Mouse (Mus musculus): ENCODE data around the gene Faiml. TPM values are rescaled to one million over a fixed set of nuclear protein-coding genes. Genes with fewer than 3 reads are reported as not detected.

Gene Faiml
- not detected in 2 replicates for polyA plus RNA-seq (2015; fragmentation: Nextera tagmentation; extraction: Ambion mirVana)

- H3K4me2 ChIP-seq = no peak within 1 kb of the TSS
- no peak within 1 kb of the TSS for H3K9ac ChIP-seq
- no peak within 1 kb of the TSS for H3K4me3 ChIP-seq
- H3K36me3 ChIP-seq = no peaks in the 10 kb centered on the region
- H3K9me3 ChIP-seq = no peaks in the 10 kb centered on the region
- WGBS = 89% methylated on average over 14 of the region's 14 CpGs
- ATAC-seq (ENCODE audit: low FRiP score, low read depth) = no peak
- H3K27me3 ChIP-seq = no peaks in the 10 kb centered on the region
- H3K4me1 ChIP-seq (replicated peaks) = no peaks in the 10 kb centered on the region
- H3K27ac ChIP-seq (replicated peaks) = no peak within 1 kb of the TSS
Measured at GRCm38 (mm10) chr9:99237139-99237538, at the start of gene Faiml. Gene Faiml (minus strand): TSS chr9:99237239.

GRCm38 (mm10) chr9:99258891-99259290 lies 21.9 kb upstream of the Faiml start:
- no peaks in the 10 kb centered on the region for H3K9me3 ChIP-seq
- no peak overlapping the region for H3K27ac ChIP-seq (replicated peaks)
- H3K4me1 ChIP-seq (replicated peaks) = no peaks in the 10 kb centered on the region
- no peaks in the 10 kb centered on the region for H3K27me3 ChIP-seq
- ATAC-seq (ENCODE audit: low FRiP score, low read depth) = no peak
- peaks cover 50% of the 10 kb centered on the region for H3K36me3 ChIP-seq
- no peak overlapping the region for H3K4me2 ChIP-seq
- no peak overlapping the region for H3K4me3 ChIP-seq
- no peak overlapping the region for H3K9ac ChIP-seq
- 82% methylated on average over 5 of the region's 5 CpGs for WGBS

GRCm38 (mm10) chr9:99256821-99257220 lies 19.8 kb upstream of the Faiml start:
- H3K36me3 ChIP-seq = peaks cover 41% of the 10 kb centered on the region
- H3K4me3 ChIP-seq = no peak overlapping the region
- no peak overlapping the region for H3K27ac ChIP-seq (replicated peaks)
- no peaks in the 10 kb centered on the region for H3K27me3 ChIP-seq
- H3K4me1 ChIP-seq (replicated peaks) = no peaks in the 10 kb centered on the region
- ATAC-seq (ENCODE audit: low FRiP score, low read depth) = no peak
- no peak overlapping the region for H3K4me2 ChIP-seq
- H3K9me3 ChIP-seq = no peaks in the 10 kb centered on the region
- no peak overlapping the region for H3K9ac ChIP-seq
- 93% methylated on average over 3 of the region's 3 CpGs for WGBS

GRCm38 (mm10) chr9:99256206-99256605 lies 19.2 kb upstream of the Faiml start:
- H3K36me3 ChIP-seq = peaks cover 41% of the 10 kb centered on the region
- H3K9me3 ChIP-seq = no peaks in the 10 kb centered on the region
- no peak overlapping the region for H3K4me2 ChIP-seq
- no peaks in the 10 kb centered on the region for H3K4me1 ChIP-seq (replicated peaks)
- no peak overlapping the region for H3K9ac ChIP-seq
- H3K4me3 ChIP-seq = no peak overlapping the region
- WGBS = 93% methylated on average over 1 of the region's 1 CpGs
- H3K27ac ChIP-seq (replicated peaks) = no peak overlapping the region
- H3K27me3 ChIP-seq = no peaks in the 10 kb centered on the region
- no peak for ATAC-seq (ENCODE audit: low FRiP score, low read depth)

GRCm38 (mm10) chr9:99253861-99254260 lies 16.8 kb upstream of the Faiml start:
- H3K27me3 ChIP-seq = no peaks in the 10 kb centered on the region
- H3K27ac ChIP-seq (replicated peaks) = no peak overlapping the region
- H3K4me3 ChIP-seq = no peak overlapping the region
- no peaks in the 10 kb centered on the region for H3K4me1 ChIP-seq (replicated peaks)
- WGBS = 92% methylated on average over 10 of the region's 10 CpGs
- H3K4me2 ChIP-seq = no peak overlapping the region
- H3K36me3 ChIP-seq = peaks cover 35% of the 10 kb centered on the region
- no peak overlapping the region for H3K9ac ChIP-seq
- no peak for ATAC-seq (ENCODE audit: low FRiP score, low read depth)
- H3K9me3 ChIP-seq = no peaks in the 10 kb centered on the region

GRCm38 (mm10) chr9:99248906-99249305 lies 11.9 kb upstream of the Faiml start:
- no peak for ATAC-seq (ENCODE audit: low FRiP score, low read depth)
- Histone ChIP-seq H3K27me3 (no peaks in the 10 kb centered on the region), H3K36me3 (peaks cover 2% of the 10 kb centered on the region; the same call in 1 of the 2 replicates), H3K27ac (replicated peaks) (no peak overlapping the region), H3K9me3 (no peaks in the 10 kb centered on the region), H3K9ac (no peak overlapping the region), H3K4me1 (replicated peaks) (peaks cover 13% of the 10 kb centered on the region), H3K4me2 (no peak overlapping the region), H3K4me3 (no peak overlapping the region)
- WGBS = 95% methylated on average over 4 of the region's 4 CpGs

- WGBS = 58% methylated on average over 8 of the region's 8 CpGs
- H3K27ac ChIP-seq (replicated peaks) = no peak overlapping the region
- no peak overlapping the region for H3K4me3 ChIP-seq
- H3K9me3 ChIP-seq = no peaks in the 10 kb centered on the region
- H3K27me3 ChIP-seq = no peaks in the 10 kb centered on the region
- peaks cover 13% of the 10 kb centered on the region for H3K4me1 ChIP-seq (replicated peaks)
- no peak overlapping the region for H3K4me2 ChIP-seq
- no peak for ATAC-seq (ENCODE audit: low FRiP score, low read depth)
- H3K36me3 ChIP-seq = no peaks in the 10 kb centered on the region
- H3K9ac ChIP-seq = no peak overlapping the region
Measured at GRCm38 (mm10) chr9:99248304-99248703, 11.3 kb upstream of the Faiml start.

- Histone ChIP-seq H3K4me2 (peak overlapping the region; percentile 65), H3K4me1 (replicated peaks) (peaks cover 20% of the 10 kb centered on the region), H3K9ac (peak overlapping the region; percentile 67), H3K27me3 (no peaks in the 10 kb centered on the region), H3K9me3 (no peaks in the 10 kb centered on the region), H3K27ac (replicated peaks) (peak overlapping the region; percentile 90), H3K36me3 (no peaks in the 10 kb centered on the region), H3K4me3 (peak overlapping the region; percentile 72)
- under 1% methylated on average over 10 of the region's 10 CpGs for WGBS
- ATAC-seq (ENCODE audit: low FRiP score, low read depth) = peak; percentile 19
Measured at GRCm38 (mm10) chr9:99243895-99244293, 6.9 kb upstream of the Faiml start.

- no peaks in the 10 kb centered on the region for H3K36me3 ChIP-seq
- no peaks in the 10 kb centered on the region for H3K9me3 ChIP-seq
- peak within 1 kb of the TSS; percentile 67 for H3K9ac ChIP-seq
- no peaks in the 10 kb centered on the region for H3K27me3 ChIP-seq
- ATAC-seq (ENCODE audit: low FRiP score, low read depth) = peak; percentile 97
- WGBS = under 1% methylated on average over 66 of the region's 66 CpGs
- H3K4me1 ChIP-seq (replicated peaks) = peaks cover 20% of the 10 kb centered on the region
- peak within 1 kb of the TSS; percentile 65 for H3K4me2 ChIP-seq
- H3K27ac ChIP-seq (replicated peaks) = peak within 1 kb of the TSS; percentile 90
- H3K4me3 ChIP-seq = peak within 1 kb of the TSS; percentile 72
Measured at GRCm38 (mm10) chr9:99243190-99243894, 6.3 kb upstream of the Faiml start, which contains the start of gene Cep70. Gene Cep70 (plus strand): TSS chr9:99243367.

GRCm38 (mm10) chr9:99242533-99243189 lies 5.6 kb upstream of the Faiml start:
- Histone ChIP-seq H3K27ac (replicated peaks) (no peak overlapping the region), H3K9ac (peak overlapping the region; percentile 67), H3K4me3 (peak overlapping the region; percentile 72), H3K9me3 (no peaks in the 10 kb centered on the region), H3K27me3 (no peaks in the 10 kb centered on the region), H3K36me3 (no peaks in the 10 kb centered on the region), H3K4me1 (replicated peaks) (peaks cover 20% of the 10 kb centered on the region), H3K4me2 (peak overlapping the region; percentile 65)
- ATAC-seq (ENCODE audit: low FRiP score, low read depth) = peak; percentile 72; the same call in 1 of the 2 replicates
- WGBS = 8% methylated on average over 17 of the region's 17 CpGs

- Histone ChIP-seq H3K9ac (no peak overlapping the region), H3K27ac (replicated peaks) (no peak overlapping the region), H3K4me1 (replicated peaks) (peaks cover 20% of the 10 kb centered on the region), H3K9me3 (no peaks in the 10 kb centered on the region), H3K4me3 (no peak overlapping the region), H3K36me3 (no peaks in the 10 kb centered on the region), H3K27me3 (no peaks in the 10 kb centered on the region), H3K4me2 (peak overlapping the region; percentile 65)
- WGBS = 3% methylated on average over 7 of the region's 7 CpGs
- ATAC-seq (ENCODE audit: low FRiP score, low read depth) = no peak
Measured at GRCm38 (mm10) chr9:99242035-99242434, 5.0 kb upstream of the Faiml start.

GRCm38 (mm10) chr9:99240571-99240970 lies 3.5 kb upstream of the Faiml start:
- H3K4me3 ChIP-seq = no peak overlapping the region
- H3K9ac ChIP-seq = no peak overlapping the region
- H3K27me3 ChIP-seq = no peaks in the 10 kb centered on the region
- no peak overlapping the region for H3K27ac ChIP-seq (replicated peaks)
- H3K36me3 ChIP-seq = no peaks in the 10 kb centered on the region
- H3K9me3 ChIP-seq = no peaks in the 10 kb centered on the region
- 74% methylated on average over 5 of the region's 5 CpGs for WGBS
- no peak overlapping the region for H3K4me2 ChIP-seq
- ATAC-seq (ENCODE audit: low FRiP score, low read depth) = no peak
- peaks cover 20% of the 10 kb centered on the region for H3K4me1 ChIP-seq (replicated peaks)

Data from hindbrain, embryonic 15.5 days (tissue).